Mouse (Mus musculus) liver, postnatal 0 days (tissue): ENCODE measurements around the gene Pde4dip.

Experiments
- CTCF ChIP-seq: sonication (generic); IDR thresholded peaks from 2 replicates; pipeline ENCODE4 v1.5.1; 2016; ENCODE audit warnings: antibody characterized with exemption, low read depth
- EP300 ChIP-seq: IDR thresholded peaks from 2 replicates; pipeline ENCODE4 v1.6.1; 2016; ENCODE audit warnings: antibody characterized with exemption, low read depth, mild to moderate bottlenecking

- TF ChIP-seq EP300, result no peak
- no peak for TF ChIP-seq CTCF
These were observed 45.9 kb downstream of the Pde4dip start for GRCm38 (mm10) chr3:97842641-97843040.
